Mouse (Mus musculus) heart, embryonic 14.5 days (tissue): ENCODE results near the gene Rpl10. TPM values are rescaled to one million over a fixed set of nuclear protein-coding genes. Genes with fewer than 3 reads are reported as not detected.
A peak's percentile ranks its signal among the peaks of the same experiment; 100 is the strongest.

Experiments used
- ATAC-seq: fragments of 200-750 bp; cut with Nextera tagmentation; 2 replicates; pipeline ENCODE4 v1.8.0; 2017; ENCODE audit warnings: low read depth, moderate TSS enrichment; ENCODE audit not compliant: insufficient number of reproducible peaks, insufficient read depth, low FRiP score
- H3K27ac ChIP-seq, 2 experiments: fragments of 200-500 bp in 1 of 2; fragments of 300-500 bp in 1 of 2; sonication (generic) in 1 of 2; replicated peaks in 1 of 2; 2 replicates each; pipeline ENCODE4 v1.5.1; 2012 to 2014; ENCODE audit warnings: low read depth in 2 of 2, low read length in 2 of 2, control low read depth in 1 of 2, mild to moderate bottlenecking in 1 of 2, mixed read lengths in 1 of 2; ENCODE audit not compliant: control insufficient read depth in 1 of 2, insufficient read depth in 1 of 2
- H3K27me3 ChIP-seq: fragments of 300-500 bp; sonication (generic); 2 replicates; pipeline ENCODE4 v1.6.1; 2014; ENCODE audit warnings: mild to moderate bottlenecking, low read length, control low read depth; ENCODE audit not compliant: control insufficient read depth, insufficient read depth
- H3K36me3 ChIP-seq: fragments of 300-500 bp; sonication (generic); 2 replicates; pipeline ENCODE4 v1.6.1; 2014; ENCODE audit warnings: mild to moderate bottlenecking, control low read depth, low read length, mixed read lengths; ENCODE audit not compliant: control insufficient read depth, insufficient read depth
- H3K4me1 ChIP-seq, 2 experiments: fragments of 200-500 bp in 1 of 2; fragments of 300-500 bp in 1 of 2; sonication (generic) in 1 of 2; 2 replicates each; pipeline ENCODE4 v1.6.1; 2012 to 2014; ENCODE audit warnings: low read length in 2 of 2, control low read depth in 1 of 2, mixed read lengths in 1 of 2; ENCODE audit not compliant: control insufficient read depth in 2 of 2, insufficient read depth in 2 of 2
- H3K4me2 ChIP-seq: fragments of 300-500 bp; sonication (generic); 2 replicates; pipeline ENCODE4 v1.6.1; 2014; ENCODE audit warnings: mild to moderate bottlenecking, low read length
- H3K4me3 ChIP-seq, 2 experiments: fragments of 200-500 bp in 1 of 2; fragments of 300-500 bp in 1 of 2; sonication (generic) in 1 of 2; 2 replicates each; pipeline ENCODE4 v1.5.1; 2012 to 2014; ENCODE audit warnings: low read length in 2 of 2, mild to moderate bottlenecking in 2 of 2, control low read depth in 1 of 2, low read depth in 1 of 2, moderate library complexity in 1 of 2; ENCODE audit not compliant: control insufficient read depth in 1 of 2, insufficient read depth in 1 of 2
- H3K9ac ChIP-seq: fragments of 300-500 bp; sonication (generic); 2 replicates; pipeline ENCODE4 v1.6.1; 2014; ENCODE audit warnings: mild to moderate bottlenecking, low read length
- H3K9me3 ChIP-seq: fragments of 300-500 bp; sonication (generic); 2 replicates; pipeline ENCODE4 v1.6.1; 2016; ENCODE audit warnings: low read length, control low read depth; ENCODE audit not compliant: control insufficient read depth
- WGBS: fragments of 180-500 bp; shearing (Covaris S2); extraction: QIAGEN DNeasy Blood & Tissue Kit; methylation state at CpG from one replicate; pipeline ENCODE4 v1.1.7; 2014; 5-methylcytosine and 5-hydroxymethylcytosine counted together
- polyA plus RNA-seq: library from polyadenylated mRNA; unstranded; fragments of >200 nt; fragmentation: Nextera tagmentation; extraction: Ambion mirVana; gene quantifications from 2 replicates; pipeline ENCODE4 v1.2.1, GENCODE M21; 2014

The Rpl10 gene
- polyA plus RNA-seq, 1 experiment from 2014 or later: 540 TPM

- Histone ChIP-seq H3K27me3 (no peaks in the 10 kb centered on the region), H3K4me3 (peak within 1 kb of the TSS; percentile 51 to 54), H3K9ac (peak within 1 kb of the TSS; percentile 78), H3K36me3 (peaks cover 6% of the 10 kb centered on the region; the same call in 1 of the 2 replicates), H3K4me2 (peak within 1 kb of the TSS; percentile 81), H3K9me3 (no peaks in the 10 kb centered on the region), H3K4me1 (peaks cover 2 to 5% of the 10 kb centered on the region in 2 experiments; a peak in 3 of 4 replicates), H3K27ac (peak within 1 kb of the TSS; percentile 88 to 92)
- 15% methylated on average over 16 of the region's 16 CpGs for WGBS
- peak; percentile 92 for ATAC-seq
These were observed 11.3 kb downstream of the Rpl10 start, which contains the start of the genes Taz and Dnase1l1 for GRCm38 (mm10) chrX:74281732-74282394. Gene Taz, plus strand, starts transcription at chrX:74281912. Gene Dnase1l1, minus strand, starts transcription at chrX:74282337.

GRCm38 (mm10) chrX:74282395-74283091 lies 11.9 kb downstream of the Rpl10 start:
- Histone ChIP-seq H3K36me3 (peaks cover 6% of the 10 kb centered on the region; the same call in 1 of the 2 replicates), H3K4me1 (peaks cover 2 to 5% of the 10 kb centered on the region in 2 experiments; a peak in 3 of 4 replicates), H3K9ac (peak overlapping the region; percentile 78), H3K27ac (peak overlapping the region; percentile 88 to 92), H3K9me3 (no peaks in the 10 kb centered on the region), H3K27me3 (no peaks in the 10 kb centered on the region), H3K4me3 (peak overlapping the region; percentile 51 to 54), H3K4me2 (peak overlapping the region; percentile 81)
- peak; percentile 57 for ATAC-seq
- 18% methylated on average over 39 of the region's 39 CpGs for WGBS

- H3K4me1 ChIP-seq: peaks cover 2 to 5% of the 10 kb centered on the region in 2 experiments; a peak in 3 of 4 replicates
- peak overlapping the region; percentile 84 to 92 for H3K27ac ChIP-seq
- peak overlapping the region; percentile 81 for H3K4me2 ChIP-seq
- no peaks in the 10 kb centered on the region for H3K27me3 ChIP-seq
- peak overlapping the region; percentile 51 to 54 for H3K4me3 ChIP-seq
- no peak for ATAC-seq
- no peaks in the 10 kb centered on the region for H3K9me3 ChIP-seq
- H3K9ac ChIP-seq: peak overlapping the region; percentile 78
- WGBS: 32% methylated on average over 5 of the region's 5 CpGs
- H3K36me3 ChIP-seq: peaks cover 11% of the 10 kb centered on the region
These were observed 12.5 kb downstream of the Rpl10 start for GRCm38 (mm10) chrX:74283092-74283437.

GRCm38 (mm10) chrX:74293431-74293830 lies 22.8 kb downstream of the Rpl10 start:
- Histone ChIP-seq H3K9ac (no peak overlapping the region), H3K27ac (no peak overlapping the region), H3K4me2 (no peak overlapping the region), H3K9me3 (no peaks in the 10 kb centered on the region), H3K27me3 (no peaks in the 10 kb centered on the region), H3K36me3 (0 out of 2 replicates have a peak, but pooled peaks cover 8% of the 10 kb centered on the region), H3K4me1 (no peaks in the 10 kb centered on the region), H3K4me3 (no peak overlapping the region)
- 65% methylated on average over 4 of the region's 4 CpGs for WGBS
- ATAC-seq: no peak

- Histone ChIP-seq H3K9ac (peak within 1 kb of the TSS; percentile 81), H3K27ac (peak within 1 kb of the TSS; percentile 57 to 58), H3K36me3 (peaks cover 27% of the 10 kb centered on the region), H3K4me1 (no peaks in the 10 kb centered on the region), H3K27me3 (no peaks in the 10 kb centered on the region), H3K4me2 (peak within 1 kb of the TSS; percentile 73), H3K4me3 (peak within 1 kb of the TSS; percentile 61 to 88), H3K9me3 (no peaks in the 10 kb centered on the region)
- WGBS: 16% methylated on average over 36 of the region's 37 CpGs
- peak; percentile 96 for ATAC-seq
These were observed 26.2 kb downstream of the Rpl10 start, which contains the start of gene Atp6ap1 for GRCm38 (mm10) chrX:74296538-74297448. Gene Atp6ap1, plus strand, starts transcription at chrX:74297097.

GRCm38 (mm10) chrX:74298348-74298747 lies 27.7 kb downstream of the Rpl10 start:
- H3K36me3 ChIP-seq: peaks cover 42% of the 10 kb centered on the region
- H3K4me3 ChIP-seq: no peak overlapping the region
- no peaks in the 10 kb centered on the region for H3K4me1 ChIP-seq
- H3K27ac ChIP-seq: no peak overlapping the region
- H3K9me3 ChIP-seq: no peaks in the 10 kb centered on the region
- WGBS: 72% methylated on average over 1 of the region's 1 CpGs
- no peak overlapping the region for H3K9ac ChIP-seq
- H3K27me3 ChIP-seq: no peaks in the 10 kb centered on the region
- no peak for ATAC-seq
- H3K4me2 ChIP-seq: no peak overlapping the region

GRCm38 (mm10) chrX:74299721-74300120 lies 29.1 kb downstream of the Rpl10 start:
- 69% methylated on average over 3 of the region's 3 CpGs for WGBS
- Histone ChIP-seq H3K36me3 (peaks cover 50% of the 10 kb centered on the region), H3K4me2 (no peak overlapping the region)

More at GRCm38 (mm10) chrX:74299721-74300120, 29.1 kb downstream of the Rpl10 start:
- Histone ChIP-seq H3K27ac (no peak overlapping the region), H3K27me3 (no peaks in the 10 kb centered on the region), H3K4me1 (no peaks in the 10 kb centered on the region), H3K9me3 (no peaks in the 10 kb centered on the region), H3K4me3 (no peak overlapping the region), H3K9ac (no peak overlapping the region)
- ATAC-seq: no peak
